Mouse (Mus musculus) embryonic fibroblast, embryonic 13.5 days (primary cell): ENCODE results near the gene Evi5. TPM values are rescaled to one million over a fixed set of nuclear protein-coding genes. Genes with fewer than 3 reads are reported as not detected.

Source experiments
- H3K27ac ChIP-seq: 2 replicates; pipeline ENCODE4 v1.5.1; 2012; ENCODE audit warnings: low read length, control low read depth, inconsistent platforms; ENCODE audit not compliant: insufficient read depth
- H3K4me1 ChIP-seq: 2 replicates; pipeline ENCODE4 v1.6.1; 2011; ENCODE audit warnings: low read length; ENCODE audit not compliant: control insufficient read depth, insufficient read depth
- H3K4me3 ChIP-seq: 2 replicates; pipeline ENCODE4 v1.5.1; 2011; ENCODE audit warnings: mild to moderate bottlenecking, control low read depth, low read length; ENCODE audit not compliant: insufficient read depth
- CTCF ChIP-seq: IDR thresholded peaks from 2 replicates; pipeline ENCODE4 v1.5.1; 2011; ENCODE audit warnings: mild to moderate bottlenecking, control low read depth, low read length, moderate library complexity, borderline replicate concordance; ENCODE audit not compliant: insufficient read depth
- POLR2A ChIP-seq: IDR thresholded peaks from 2 replicates; pipeline ENCODE4 v1.6.1; 2011; ENCODE audit warnings: low read depth, mild to moderate bottlenecking, control low read depth, low read length, moderate library complexity
- polyA plus RNA-seq: library from polyadenylated mRNA; stranded (reverse); fragments of >200 nt; gene quantifications from 2 replicates; pipeline ENCODE4 v1.2.4, GENCODE M21; 2011; ENCODE audit warnings: low read depth; ENCODE audit not compliant: missing spikeins, insufficient read length

Evi5 gene
- polyA plus RNA-seq, 1 experiment: 60.6 TPM

DNA sequence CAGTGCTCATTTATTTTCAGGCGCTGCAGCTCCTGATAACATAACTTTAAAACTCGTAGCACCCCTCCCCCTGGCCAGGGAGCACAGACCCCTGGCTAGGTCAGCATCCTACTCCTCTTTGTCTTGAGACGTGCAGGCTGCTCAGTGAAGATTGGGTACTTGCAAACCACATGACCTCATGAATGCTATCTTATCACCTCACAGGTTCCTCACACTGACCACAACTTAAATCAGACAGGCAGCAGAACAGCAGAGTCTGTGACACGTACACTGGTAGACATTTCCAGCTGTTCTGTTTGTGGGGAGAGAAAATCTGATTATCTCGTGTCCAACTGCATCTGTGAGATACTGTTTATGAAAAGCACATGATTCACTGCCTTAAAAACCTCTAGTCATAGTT is 115.8 kb downstream of the Evi5 start:
- Histone ChIP-seq H3K4me3 (no peak overlapping the region), H3K4me1 (no peaks in the 10 kb centered on the region), H3K27ac (no peak overlapping the region)
- TF ChIP-seq POLR2A (no peak), CTCF (no peak)

- no peaks in the 10 kb centered on the region for H3K4me1 ChIP-seq
These were observed 118.8 kb downstream of the Evi5 start for GRCm38 (mm10) chr5:107756072-107756471.

DNA sequence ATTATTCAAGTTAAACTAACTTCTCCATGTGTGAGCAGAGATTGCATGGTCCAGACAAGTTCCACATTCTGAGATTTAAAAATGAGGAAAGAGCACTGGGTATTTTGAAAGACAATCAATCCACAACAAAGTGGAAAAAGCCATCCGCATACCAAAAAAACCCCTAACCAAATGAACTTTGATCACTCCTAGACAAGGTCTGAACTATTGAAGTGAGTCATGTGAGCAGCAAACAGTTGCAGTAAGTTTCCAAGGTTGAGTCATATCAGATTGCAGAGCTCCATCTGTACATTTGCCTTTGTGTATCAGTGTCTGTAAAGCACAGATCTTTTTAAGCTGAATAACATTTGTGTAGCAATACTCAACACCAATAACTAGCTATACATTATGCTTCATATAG is 120.2 kb downstream of the Evi5 start:
- Histone ChIP-seq H3K4me3 (no peak overlapping the region), H3K4me1 (peaks cover 5% of the 10 kb centered on the region), H3K27ac (no peak overlapping the region)
- TF ChIP-seq CTCF: no peak
- TF ChIP-seq POLR2A: no peak

More at GRCm38 (mm10) chr5:107756072-107756471, 118.8 kb downstream of the Evi5 start:
- Histone ChIP-seq H3K27ac (no peak overlapping the region), H3K4me3 (no peak overlapping the region)
- TF ChIP-seq POLR2A: no peak
- no peak for TF ChIP-seq CTCF

GRCm38 (mm10) chr5:107753656-107754055 is 121.3 kb downstream of the Evi5 start:
- Histone ChIP-seq H3K4me3 (no peak overlapping the region), H3K4me1 (peaks cover 9% of the 10 kb centered on the region), H3K27ac (no peak overlapping the region)
- no peak for TF ChIP-seq CTCF
- TF ChIP-seq POLR2A: no peak

GRCm38 (mm10) chr5:107749229-107749916 is 125.5 kb downstream of the Evi5 start:
- H3K4me1 ChIP-seq: peaks cover 9% of the 10 kb centered on the region
- no peak for TF ChIP-seq CTCF
- 0 out of 2 replicates have a peak, but pooled peaks have one; percentile 12 for TF ChIP-seq POLR2A
- peak overlapping the region; percentile 88 for H3K27ac ChIP-seq
- H3K4me3 ChIP-seq: no peak overlapping the region

DNA sequence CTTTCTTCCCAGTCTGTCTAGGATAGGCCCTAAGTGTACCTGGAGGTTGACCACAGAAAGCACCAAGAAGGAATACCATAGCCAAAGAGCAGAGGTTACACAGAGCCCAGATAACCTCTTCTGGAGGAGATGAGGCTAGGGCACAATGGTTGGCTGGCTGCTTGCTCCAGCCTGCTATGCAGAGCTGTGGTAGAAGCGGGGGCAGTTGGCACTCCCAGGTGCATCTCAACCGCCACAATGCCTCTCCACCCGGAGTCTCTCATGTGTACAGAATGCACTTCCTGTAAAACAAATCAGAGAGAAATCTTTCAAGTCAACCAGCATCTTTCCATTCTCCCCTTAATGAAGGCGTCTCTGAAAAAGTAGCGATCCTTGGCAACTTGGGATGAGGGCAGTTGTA is 135.9 kb downstream of the Evi5 start:
- Histone ChIP-seq H3K27ac (no peak overlapping the region), H3K4me1 (no peaks in the 10 kb centered on the region), H3K4me3 (no peak overlapping the region)
- TF ChIP-seq CTCF (no peak), POLR2A (no peak)

DNA sequence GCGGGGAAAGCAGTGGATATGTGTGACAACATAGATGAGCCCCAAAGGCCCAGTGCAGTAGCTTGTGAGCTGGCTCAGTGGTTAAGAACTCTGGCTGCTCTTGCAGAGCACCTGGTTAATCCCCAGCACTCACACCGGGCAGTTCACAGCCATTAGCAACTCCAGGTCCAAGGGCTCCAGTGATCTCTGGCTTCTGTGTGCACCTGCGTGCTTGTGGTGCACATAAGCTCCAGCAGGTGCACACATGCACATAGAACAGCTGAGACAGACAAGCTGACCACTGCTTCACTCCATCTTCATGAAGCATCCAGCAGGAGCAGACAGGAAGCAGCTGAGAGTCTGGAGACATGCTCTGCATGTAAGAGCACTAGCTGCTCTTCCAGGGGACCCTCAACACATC is 136.6 kb downstream of the Evi5 start:
- TF ChIP-seq CTCF: no peak
- no peak for TF ChIP-seq POLR2A
- Histone ChIP-seq H3K4me3 (no peak overlapping the region), H3K27ac (no peak overlapping the region), H3K4me1 (no peaks in the 10 kb centered on the region)

- H3K27ac ChIP-seq: no peak overlapping the region
- TF ChIP-seq POLR2A (no peak), CTCF (no peak)
- no peaks in the 10 kb centered on the region for H3K4me1 ChIP-seq
- no peak overlapping the region for H3K4me3 ChIP-seq
These were observed 138.7 kb downstream of the Evi5 start for GRCm38 (mm10) chr5:107736171-107736570.

DNA sequence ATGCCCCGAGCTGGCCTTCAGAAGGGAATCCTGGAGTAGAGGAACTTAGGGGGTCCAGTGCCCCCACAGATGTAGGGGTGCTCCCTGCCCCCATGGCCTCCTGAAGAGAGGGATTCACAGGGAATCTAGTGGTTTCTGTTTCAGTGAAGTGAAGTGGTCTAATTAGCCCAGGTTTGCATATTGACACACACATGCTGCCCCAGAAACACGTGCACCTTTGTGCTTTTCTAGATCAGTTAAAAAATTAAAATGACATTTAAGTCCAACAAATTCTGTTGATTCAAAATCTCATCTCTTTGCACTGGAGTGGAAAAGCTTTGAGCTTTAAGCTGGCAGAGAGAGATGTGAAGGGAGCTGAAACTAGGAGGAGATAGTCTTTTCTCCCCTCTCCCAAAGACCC is 143.1 kb downstream of the Evi5 start:
- no peaks in the 10 kb centered on the region for H3K4me1 ChIP-seq
- no peak for TF ChIP-seq CTCF
- no peak for TF ChIP-seq POLR2A

GRCm38 (mm10) chr5:107731408-107731807 is 143.5 kb downstream of the Evi5 start:
- Histone ChIP-seq H3K27ac (no peak overlapping the region), H3K4me1 (no peaks in the 10 kb centered on the region), H3K4me3 (no peak overlapping the region)
- TF ChIP-seq CTCF (no peak), POLR2A (no peak)

More for the DNA sequence above, 143.1 kb downstream of the Evi5 start:
- Histone ChIP-seq H3K4me3 (no peak overlapping the region), H3K27ac (no peak overlapping the region)
